Mouse (Mus musculus): ENCODE results near the gene Kcnh3. TPM values are rescaled to one million over a fixed set of nuclear protein-coding genes. Genes with fewer than 3 reads are reported as not detected.
"Not testable (repeated sequence)": the region's sequence is repeated elsewhere in the genome, so short reads cannot be mapped to it uniquely, and the experiment has no call there.

The Kcnh3 gene
- polyA plus RNA-seq, 2 experiments from 2014 or later, result not detected

DNA sequence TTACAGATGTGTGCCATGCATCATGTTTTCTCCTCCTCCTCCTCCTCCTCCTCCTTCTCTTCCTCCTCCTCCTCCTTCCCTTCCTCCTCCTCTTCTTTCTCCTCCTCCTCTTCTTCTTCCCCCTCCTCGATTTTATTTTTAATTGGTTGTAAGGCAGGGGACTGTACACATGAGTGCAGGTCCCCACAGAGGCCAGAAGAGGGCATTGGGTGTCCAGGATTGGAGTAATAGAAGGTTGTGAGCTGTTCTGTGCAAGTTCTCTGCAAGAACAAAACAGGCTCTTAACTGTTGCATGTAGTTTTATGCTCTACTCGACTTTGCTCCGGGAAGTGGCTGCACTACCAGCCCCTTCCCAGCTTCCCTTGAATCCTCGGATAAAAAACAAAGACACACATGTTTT is 15.5 kb downstream of the Kcnh3 start:
- no peak for ATAC-seq

GRCm38 (mm10) chr15:99241249-99241648 is 16.6 kb downstream of the Kcnh3 start:
- ATAC-seq, result no peak

DNA sequence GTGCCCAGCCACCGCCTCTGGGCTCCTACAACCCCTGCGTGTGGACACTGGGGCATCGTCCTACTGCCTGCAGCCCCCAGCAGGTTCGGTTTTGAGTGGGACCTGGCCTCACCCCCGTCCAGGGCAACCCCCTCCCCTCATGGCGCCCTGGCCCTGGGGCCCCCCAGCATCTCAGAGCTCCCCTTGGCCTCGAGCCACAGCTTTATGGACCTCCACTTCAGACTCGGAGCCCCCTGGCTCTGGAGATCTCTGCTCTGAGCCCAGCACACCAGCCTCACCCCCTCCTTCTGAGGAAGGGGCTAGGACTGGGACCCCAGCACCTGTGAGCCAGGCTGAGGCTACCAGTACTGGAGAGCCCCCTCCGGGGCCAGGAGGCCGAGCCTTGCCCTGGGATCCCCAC is 17.4 kb downstream of the Kcnh3 start:
- ATAC-seq, result no peak

DNA sequence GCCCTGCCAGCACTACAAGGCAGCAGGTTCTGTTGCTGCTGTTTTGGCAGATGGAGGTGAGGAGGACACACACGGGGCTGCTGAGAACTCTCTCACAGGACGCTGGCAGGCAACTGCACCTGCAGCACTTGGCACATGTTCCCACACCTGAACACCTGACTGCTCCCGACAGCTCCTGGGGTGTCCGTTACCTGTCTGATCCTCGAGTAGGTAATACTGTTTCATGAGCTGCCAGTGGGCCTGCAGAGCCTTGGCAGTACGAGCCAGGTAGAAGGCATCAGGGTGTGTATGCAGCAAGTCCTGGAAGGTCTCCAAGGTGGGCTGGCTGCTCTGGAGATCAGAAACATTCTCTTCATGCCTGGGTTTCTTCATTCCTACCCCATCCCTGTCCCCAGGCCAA is 22.1 kb downstream of the Kcnh3 start:
- not testable (repeated sequence) for ATAC-seq

GRCm38 (mm10) chr15:99248972-99249371 is 24.3 kb downstream of the Kcnh3 start:
- no peak for ATAC-seq

DNA sequence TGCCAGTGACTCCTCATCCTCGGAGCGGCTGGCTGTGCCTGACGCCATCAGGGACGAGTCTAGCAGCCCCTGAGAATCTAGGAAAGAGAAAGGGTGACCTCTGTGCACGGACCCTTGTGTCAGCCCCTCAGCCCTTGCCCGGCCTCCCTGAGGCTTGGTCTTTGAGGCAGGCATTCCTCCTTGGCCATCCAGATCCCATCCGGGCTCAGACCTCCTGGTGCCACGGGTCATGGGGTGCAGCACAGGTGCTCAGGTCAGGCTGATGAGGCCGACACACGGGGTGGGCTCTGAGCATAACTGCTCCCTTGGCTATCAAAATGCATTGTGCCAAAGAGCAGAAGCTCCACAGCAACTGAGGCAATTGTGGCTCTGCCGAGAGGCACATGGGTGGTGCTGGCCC is 25.3 kb downstream of the Kcnh3 start:
- no peak for ATAC-seq

GRCm38 (mm10) chr15:99251111-99251510 is 26.4 kb downstream of the Kcnh3 start:
- not testable (repeated sequence) for ATAC-seq

- peak; percentile 88 for ATAC-seq
Observed at GRCm38 (mm10) chr15:99251626-99252380, 27.1 kb downstream of the Kcnh3 start, which contains the start of gene Mcrs1. TSS of gene Mcrs1 (minus strand) at chr15:99251961.

- no peak for ATAC-seq
Observed at GRCm38 (mm10) chr15:99252381-99253174, 27.9 kb downstream of the Kcnh3 start.

DNA sequence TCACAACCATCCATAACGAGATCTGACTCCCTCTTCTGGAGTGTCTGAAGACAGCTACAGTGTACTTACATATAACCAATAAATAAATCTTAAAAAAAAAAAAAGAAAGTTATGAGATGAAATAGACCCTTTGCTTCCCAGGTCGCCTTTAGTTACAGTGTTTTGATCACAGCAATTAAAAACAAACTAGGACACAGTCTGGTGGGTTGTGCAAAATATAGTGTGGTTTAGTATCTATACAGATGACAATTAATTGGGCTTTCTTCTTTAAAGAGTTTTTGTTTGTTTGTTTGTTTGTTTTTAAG is 28.5 kb downstream of the Kcnh3 start:
- ATAC-seq, result not testable (repeated sequence)

GRCm38 (mm10) chr15:99253772-99254171 is 29.1 kb downstream of the Kcnh3 start:
- no peak for ATAC-seq

DNA sequence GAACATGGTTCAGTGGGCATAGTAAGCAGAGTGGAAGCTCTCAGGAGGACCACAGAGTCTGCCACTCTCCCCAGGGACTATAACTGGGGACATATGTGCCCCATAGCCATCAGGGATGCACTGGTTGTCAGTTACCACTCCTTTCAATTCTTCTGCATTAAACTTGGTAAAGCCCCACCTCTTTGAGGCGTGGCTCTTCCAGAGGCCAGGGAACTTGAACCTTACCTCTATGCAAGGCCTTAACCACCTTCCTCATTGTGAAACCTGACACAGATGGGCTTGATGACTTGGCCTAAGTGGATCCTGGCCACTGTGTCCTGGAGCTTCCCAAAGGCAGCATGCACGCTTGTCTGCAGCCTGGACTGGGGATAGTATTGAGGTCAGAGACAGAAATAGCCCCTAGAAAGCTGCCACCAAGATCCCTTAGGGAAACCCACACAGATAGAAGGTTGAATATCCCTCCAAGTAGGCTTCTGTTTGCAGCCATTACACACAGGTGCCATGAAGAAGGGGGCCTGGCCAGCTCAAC is 29.9 kb downstream of the Kcnh3 start:
- no peak for ATAC-seq

GRCm38 (mm10) chr15:99255241-99255749 is 30.6 kb downstream of the Kcnh3 start:
- ATAC-seq, result no peak

GRCm38 (mm10) chr15:99259167-99259729 is 34.6 kb downstream of the Kcnh3 start:
- no peak for ATAC-seq

- no peak for ATAC-seq
Observed at GRCm38 (mm10) chr15:99259730-99260252, 35.1 kb downstream of the Kcnh3 start.

GRCm38 (mm10) chr15:99262702-99263101 is 38.0 kb downstream of the Kcnh3 start:
- no peak for ATAC-seq

GRCm38 (mm10) chr15:99264363-99264762 is 39.7 kb downstream of the Kcnh3 start:
- ATAC-seq, result no peak

- no peak for ATAC-seq
Observed at GRCm38 (mm10) chr15:99265679-99266078, 41.0 kb downstream of the Kcnh3 start.

GRCm38 (mm10) chr15:99276095-99276494 is 51.4 kb downstream of the Kcnh3 start:
- ATAC-seq, result peak; percentile 68

GRCm38 (mm10) chr15:99278271-99278670 is 53.6 kb downstream of the Kcnh3 start:
- ATAC-seq, result no peak

GRCm38 (mm10) chr15:99283456-99283855 is 58.8 kb downstream of the Kcnh3 start:
- no peak for ATAC-seq

DNA sequence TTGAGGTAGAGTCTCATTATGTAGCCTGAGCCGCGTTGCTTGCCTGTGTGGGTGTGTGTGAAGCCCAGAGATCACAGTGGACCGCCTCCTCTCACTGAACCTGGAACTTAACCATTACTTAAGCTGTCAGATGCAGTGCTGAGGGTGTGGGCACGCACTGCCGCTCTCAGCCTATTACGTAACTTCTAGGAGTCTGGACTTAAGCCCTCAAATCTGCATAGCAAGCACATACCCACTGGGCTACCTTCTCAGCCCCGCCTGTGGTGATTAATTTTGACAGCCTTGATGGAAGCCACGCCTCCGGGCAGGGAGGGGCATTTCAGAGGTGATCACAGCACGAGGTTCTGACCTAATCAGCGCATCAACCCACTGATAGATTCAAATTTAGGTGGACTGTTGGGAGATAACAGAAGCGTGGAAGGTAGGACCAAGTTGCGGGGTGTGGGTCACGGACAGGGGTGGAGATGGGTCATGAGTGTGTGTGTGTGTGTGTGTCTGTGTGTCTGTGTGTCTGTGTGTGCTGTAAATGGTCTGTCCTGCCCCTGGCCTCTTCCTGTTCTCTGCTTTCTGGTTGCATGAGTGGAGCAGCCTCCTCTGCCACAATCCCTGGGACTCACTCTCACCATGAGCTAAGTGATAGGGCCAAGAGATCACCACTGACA is 60.0 kb downstream of the Kcnh3 start:
- ATAC-seq, result no peak

DNA sequence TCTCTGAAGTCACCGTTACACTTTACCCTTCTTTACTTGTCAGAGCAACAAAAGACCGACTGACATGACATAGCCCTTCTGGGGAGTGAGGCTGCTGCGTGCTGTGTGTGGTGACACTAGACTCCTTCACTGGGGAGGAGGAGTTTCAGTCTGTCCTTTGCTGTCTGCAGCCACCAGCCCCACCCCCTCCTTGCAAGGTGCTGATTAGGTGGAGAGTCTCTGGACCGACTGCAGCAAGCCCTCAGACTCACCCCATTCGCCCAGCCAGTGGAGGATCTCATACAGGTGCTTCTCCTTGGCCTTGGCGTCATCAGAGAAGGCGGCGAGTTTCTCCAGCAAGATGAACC is 60.5 kb downstream of the Kcnh3 start:
- ATAC-seq, result no peak

All from activated CD4-positive, CD25-positive, alpha-beta regulatory T cell, adult 4 months (primary cell).